Mouse (Mus musculus) neural tube, embryonic 11.5 days (tissue): ENCODE measurements around the gene Trmu. TPM values are rescaled to one million over a fixed set of nuclear protein-coding genes. Genes with fewer than 3 reads are reported as not detected.

ENCODE experiments used
- ATAC-seq: fragments of 200-750 bp; cut with Nextera tagmentation; 2 replicates; pipeline ENCODE4 v1.8.0; 2017; ENCODE audit warnings: moderate number of reproducible peaks, mild to moderate bottlenecking, moderate TSS enrichment, moderate library complexity; ENCODE audit not compliant: insufficient read depth, low FRiP score, low TSS enrichment
- DNase-seq: peaks from one replicate; pipeline ENCODE4 v3.0.0-alpha.2; 2015; ENCODE audit warnings: low spot score
- H3K27ac ChIP-seq: fragments of 300-500 bp; sonication (generic); 2 replicates; pipeline ENCODE4 v1.5.1; 2014; ENCODE audit warnings: low read depth, mild to moderate bottlenecking, low read length
- H3K27me3 ChIP-seq: fragments of 300-500 bp; sonication (generic); 2 replicates; pipeline ENCODE4 v1.6.1; 2014; ENCODE audit warnings: mild to moderate bottlenecking, low read length, mixed read lengths; ENCODE audit not compliant: control insufficient read depth, insufficient read depth
- H3K36me3 ChIP-seq: fragments of 300-500 bp; sonication (generic); 2 replicates; pipeline ENCODE4 v1.6.1; 2014; ENCODE audit warnings: mild to moderate bottlenecking, low read length, moderate library complexity, mixed read lengths; ENCODE audit not compliant: control insufficient read depth, insufficient read depth
- H3K4me1 ChIP-seq: fragments of 300-500 bp; sonication (generic); 2 replicates; pipeline ENCODE4 v1.6.1; 2014; ENCODE audit warnings: low read length, mixed read lengths; ENCODE audit not compliant: control insufficient read depth, insufficient read depth
- H3K4me2 ChIP-seq: fragments of 300-500 bp; sonication (generic); 2 replicates; pipeline ENCODE4 v1.6.1; 2014; ENCODE audit warnings: low read depth, mild to moderate bottlenecking, moderate library complexity
- H3K4me3 ChIP-seq: fragments of 300-500 bp; sonication (generic); 2 replicates; pipeline ENCODE4 v1.5.1; 2014; ENCODE audit warnings: low read depth, low read length
- H3K9ac ChIP-seq: fragments of 300-500 bp; sonication (generic); 2 replicates; pipeline ENCODE4 v1.6.1; 2014; ENCODE audit warnings: mild to moderate bottlenecking, low read length
- H3K9me3 ChIP-seq: fragments of 300-500 bp; sonication (generic); 2 replicates; pipeline ENCODE4 v1.6.1; 2016; ENCODE audit warnings: low read length; ENCODE audit not compliant: control insufficient read depth
- WGBS: fragments of 180-500 bp; shearing (Covaris S2); extraction: QIAGEN DNeasy Blood & Tissue Kit; methylation state at CpG from one replicate; pipeline ENCODE4 v1.1.7; 2014; 5-methylcytosine and 5-hydroxymethylcytosine counted together
- polyA plus RNA-seq: library from polyadenylated mRNA; unstranded; fragments of >200 nt; fragmentation: Nextera tagmentation; extraction: Ambion mirVana; gene quantifications from 2 replicates; pipeline ENCODE4 v1.2.1, GENCODE M21; 2014

Trmu gene
- polyA plus RNA-seq, 1 experiment from 2014 or later = 34.0 TPM

- DNase-seq (no peak), ATAC-seq (no peak)
- H3K4me3 ChIP-seq = no peak overlapping the region
- H3K4me2 ChIP-seq = no peak overlapping the region
- no peaks in the 10 kb centered on the region for H3K9me3 ChIP-seq
- no peaks in the 10 kb centered on the region for H3K4me1 ChIP-seq
- H3K27ac ChIP-seq = no peak overlapping the region
- WGBS = 87% methylated on average over 5 of the region's 5 CpGs
- H3K9ac ChIP-seq = no peak overlapping the region
- peaks cover 8% of the 10 kb centered on the region for H3K36me3 ChIP-seq
- no peaks in the 10 kb centered on the region for H3K27me3 ChIP-seq
These were observed 6.5 kb downstream of the Trmu start for GRCm38 (mm10) chr15:85885606-85886005.

DNA sequence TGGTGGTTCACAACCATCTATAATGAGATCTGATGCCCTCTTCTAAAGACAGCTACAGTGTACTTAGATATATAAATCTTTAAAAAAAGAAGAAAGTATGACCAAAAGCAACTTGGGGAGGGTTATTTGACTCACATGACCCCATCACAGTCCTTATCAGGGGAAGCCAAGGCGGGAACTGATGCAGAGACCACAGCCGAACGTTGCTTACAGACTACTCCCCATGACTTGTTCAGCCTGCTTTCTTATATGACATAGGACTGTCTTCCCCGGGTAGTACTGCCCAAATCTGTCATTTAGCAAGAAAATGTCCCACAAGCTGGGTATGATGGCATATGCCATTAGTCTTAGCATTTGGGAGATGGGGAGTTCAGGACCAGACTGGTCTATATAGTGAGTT lies 10.1 kb downstream of the Trmu start:
- DNase-seq = no peak
- Histone ChIP-seq H3K4me2 (no peak overlapping the region), H3K4me1 (peaks cover 13% of the 10 kb centered on the region; the same call in 1 of the 2 replicates), H3K27ac (no peak overlapping the region), H3K4me3 (no peak overlapping the region), H3K27me3 (no peaks in the 10 kb centered on the region), H3K9ac (no peak overlapping the region), H3K9me3 (no peaks in the 10 kb centered on the region), H3K36me3 (peaks cover 7% of the 10 kb centered on the region)
- WGBS = 94% methylated on average over 4 of the region's 4 CpGs
- no peak for ATAC-seq

DNA sequence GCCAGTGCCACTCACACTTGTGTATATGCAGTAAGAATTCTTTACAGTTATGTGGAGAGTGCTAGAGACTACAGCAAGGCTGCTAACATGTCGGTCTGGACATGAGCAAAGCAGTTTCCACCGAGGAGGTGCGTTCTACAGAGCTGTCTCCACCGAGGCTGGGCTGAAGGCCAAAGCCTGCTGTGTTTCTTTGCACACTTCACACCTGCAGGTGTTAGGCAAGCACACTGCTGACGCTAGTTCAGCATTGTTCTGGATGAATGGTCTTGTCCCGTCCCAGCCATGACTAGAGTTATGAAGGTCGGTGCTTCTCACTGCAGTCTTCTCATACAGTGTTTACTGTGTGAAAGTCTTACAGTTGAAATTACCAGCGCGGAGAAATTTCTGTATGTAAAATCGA lies 12.9 kb downstream of the Trmu start:
- no peaks in the 10 kb centered on the region for H3K27me3 ChIP-seq
- WGBS = 53% methylated on average over 10 of the region's 10 CpGs
- H3K27ac ChIP-seq = peak overlapping the region; percentile 58
- peaks cover 9% of the 10 kb centered on the region for H3K36me3 ChIP-seq
- H3K9ac ChIP-seq = no peak overlapping the region
- H3K4me3 ChIP-seq = no peak overlapping the region
- no peaks in the 10 kb centered on the region for H3K9me3 ChIP-seq
- DNase-seq (peak; percentile 18), ATAC-seq (peak; percentile 28; the same call in 1 of the 2 replicates)
- H3K4me1 ChIP-seq = peaks cover 13% of the 10 kb centered on the region; the same call in 1 of the 2 replicates
- no peak overlapping the region for H3K4me2 ChIP-seq

DNA sequence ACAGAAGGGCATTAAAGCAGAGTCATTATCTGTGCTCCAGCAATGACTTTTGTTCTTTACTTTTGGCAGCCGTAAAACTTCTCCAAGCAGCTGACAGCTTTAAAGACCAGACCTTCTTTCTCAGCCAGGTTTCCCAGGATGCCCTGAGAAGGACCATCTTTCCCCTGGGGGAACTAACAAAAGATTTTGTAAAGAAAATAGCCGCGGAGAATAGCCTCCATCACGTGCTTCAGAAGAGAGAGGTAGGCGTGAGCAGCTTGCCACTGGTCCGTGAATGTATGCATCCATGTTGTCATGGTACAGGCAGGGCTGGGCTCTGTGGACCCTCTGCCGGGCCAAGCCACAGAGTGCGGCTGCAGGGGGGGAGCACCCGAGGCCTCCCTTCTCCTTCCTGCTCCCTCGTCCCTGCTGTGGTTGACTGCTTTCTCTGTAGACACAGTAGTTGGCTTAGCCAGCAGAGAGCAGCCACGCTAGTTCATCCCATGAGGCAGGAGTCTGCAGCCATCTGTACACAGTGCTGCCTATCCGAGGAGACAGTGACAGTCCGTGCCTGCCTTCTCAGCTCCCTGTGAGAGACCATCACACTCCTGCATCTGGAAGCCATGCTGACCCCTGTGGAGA lies 13.5 kb downstream of the Trmu start:
- Histone ChIP-seq H3K9ac (peak overlapping the region; percentile 0; the same call in 1 of the 2 replicates), H3K4me1 (peaks cover 13% of the 10 kb centered on the region; the same call in 1 of the 2 replicates), H3K4me3 (no peak overlapping the region), H3K9me3 (no peaks in the 10 kb centered on the region), H3K27ac (peak overlapping the region; percentile 76; the same call in 1 of the 2 replicates), H3K36me3 (peaks cover 12% of the 10 kb centered on the region), H3K27me3 (no peaks in the 10 kb centered on the region), H3K4me2 (no peak overlapping the region)
- ATAC-seq = peak; percentile 89
- 39% methylated on average over 13 of the region's 13 CpGs for WGBS
- peak; percentile 36 for DNase-seq

- H3K4me3 ChIP-seq = no peak overlapping the region
- no peaks in the 10 kb centered on the region for H3K27me3 ChIP-seq
- 88% methylated on average over 7 of the region's 7 CpGs for WGBS
- H3K4me1 ChIP-seq = peaks cover 13% of the 10 kb centered on the region; the same call in 1 of the 2 replicates
- no peaks in the 10 kb centered on the region for H3K9me3 ChIP-seq
- no peak for DNase-seq
- H3K4me2 ChIP-seq = no peak overlapping the region
- no peak for ATAC-seq
- H3K36me3 ChIP-seq = peaks cover 8% of the 10 kb centered on the region; the same call in 1 of the 2 replicates
- no peak overlapping the region for H3K27ac ChIP-seq
- no peak overlapping the region for H3K9ac ChIP-seq
These were observed 14.8 kb downstream of the Trmu start for GRCm38 (mm10) chr15:85893871-85894270.

DNA sequence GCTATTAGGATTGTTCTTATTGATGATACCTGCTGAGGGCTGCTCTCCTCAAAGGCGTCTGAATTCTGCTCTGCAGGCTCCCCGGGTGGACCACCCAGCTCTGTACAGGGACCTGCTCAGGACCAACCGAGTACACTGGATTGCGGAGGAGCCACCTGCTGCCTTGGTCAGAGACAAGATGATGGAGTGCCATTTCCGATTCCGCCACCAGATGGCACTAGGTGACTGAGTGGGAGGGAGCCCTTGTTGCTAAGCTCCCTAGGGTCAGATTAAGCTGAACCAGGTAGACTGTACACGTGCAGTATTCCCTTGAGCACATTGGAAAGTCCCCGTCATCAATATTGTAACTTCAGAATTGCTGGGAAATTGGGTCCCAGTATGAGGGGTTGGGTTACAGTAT lies 17.2 kb downstream of the Trmu start:
- Histone ChIP-seq H3K9ac (no peak overlapping the region), H3K4me1 (peaks cover 13% of the 10 kb centered on the region; the same call in 1 of the 2 replicates), H3K27me3 (no peaks in the 10 kb centered on the region), H3K27ac (no peak overlapping the region), H3K9me3 (no peaks in the 10 kb centered on the region), H3K4me3 (no peak overlapping the region), H3K4me2 (no peak overlapping the region), H3K36me3 (peaks cover 8% of the 10 kb centered on the region; the same call in 1 of the 2 replicates)
- ATAC-seq (no peak), DNase-seq (peak; percentile 83)
- WGBS = 17% methylated on average over 8 of the region's 8 CpGs

DNA sequence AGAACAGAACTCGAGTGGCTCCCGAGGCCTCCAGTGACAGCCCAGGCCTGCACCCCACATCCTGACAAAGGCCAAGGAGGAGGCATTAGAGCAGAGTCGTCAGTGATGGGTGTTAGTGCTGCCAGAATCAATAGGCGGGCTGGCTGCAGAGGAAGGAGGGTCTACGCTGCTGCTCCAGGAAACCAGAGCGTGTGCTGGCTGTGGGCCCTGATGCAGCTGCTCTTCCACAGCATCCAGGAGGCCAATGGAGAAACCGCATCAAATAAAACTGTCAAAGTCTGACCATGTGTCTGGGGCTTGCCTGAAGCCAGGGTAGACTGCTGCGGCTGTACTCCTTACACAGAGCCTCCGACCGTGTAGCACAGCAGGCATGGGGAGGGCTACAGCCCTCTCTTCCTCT lies 18.0 kb downstream of the Trmu start:
- WGBS = 91% methylated on average over 10 of the region's 10 CpGs
- H3K4me3 ChIP-seq = no peak overlapping the region
- no peak overlapping the region for H3K4me2 ChIP-seq
- peaks cover 8% of the 10 kb centered on the region; the same call in 1 of the 2 replicates for H3K36me3 ChIP-seq
- no peak overlapping the region for H3K9ac ChIP-seq
- no peaks in the 10 kb centered on the region for H3K9me3 ChIP-seq
- no peaks in the 10 kb centered on the region for H3K27me3 ChIP-seq
- no peak overlapping the region for H3K27ac ChIP-seq
- ATAC-seq (no peak), DNase-seq (no peak)
- peaks cover 13% of the 10 kb centered on the region; the same call in 1 of the 2 replicates for H3K4me1 ChIP-seq

DNA sequence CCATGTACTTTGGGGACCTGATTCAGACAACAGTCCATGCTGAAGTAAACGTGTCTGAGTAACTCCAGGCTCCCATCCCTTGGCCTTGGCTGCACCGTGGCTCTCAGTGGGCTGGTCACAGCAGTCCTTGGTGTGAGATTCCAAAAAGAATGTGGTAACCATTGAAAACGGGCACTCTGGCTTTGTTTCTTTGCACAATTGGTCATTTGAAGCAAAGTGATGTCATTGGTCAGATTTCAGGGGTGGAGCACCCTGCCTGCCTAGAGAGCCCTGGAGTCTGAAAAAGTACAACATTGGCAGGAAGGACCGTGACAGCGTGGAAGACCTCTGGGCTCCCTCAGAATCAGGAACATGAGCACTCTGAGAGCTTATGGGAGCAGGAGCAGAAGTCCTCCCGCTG lies 20.3 kb downstream of the Trmu start:
- Histone ChIP-seq H3K4me2 (no peak overlapping the region), H3K4me3 (no peak overlapping the region), H3K9ac (no peak overlapping the region), H3K36me3 (peaks cover 7% of the 10 kb centered on the region; the same call in 1 of the 2 replicates), H3K9me3 (no peaks in the 10 kb centered on the region), H3K27me3 (no peaks in the 10 kb centered on the region), H3K27ac (no peak overlapping the region), H3K4me1 (no peaks in the 10 kb centered on the region)
- DNase-seq = no peak
- 70% methylated on average over 6 of the region's 6 CpGs for WGBS
- no peak for ATAC-seq

GRCm38 (mm10) chr15:85900318-85900717 lies 21.2 kb downstream of the Trmu start:
- Histone ChIP-seq H3K27me3 (no peaks in the 10 kb centered on the region), H3K4me1 (no peaks in the 10 kb centered on the region), H3K4me2 (no peak overlapping the region), H3K9ac (no peak overlapping the region), H3K4me3 (no peak overlapping the region), H3K36me3 (0 out of 2 replicates have a peak, but pooled peaks cover 5% of the 10 kb centered on the region), H3K9me3 (no peaks in the 10 kb centered on the region), H3K27ac (no peak overlapping the region)
- ATAC-seq = no peak
- no peak for DNase-seq
- 92% methylated on average over 8 of the region's 8 CpGs for WGBS
